Mouse (Mus musculus): Measurements from ENCODE around the gene 4921501E09Rik.

GRCm38 (mm10) chr17:33058791-33059190 lies 9.1 kb downstream of the 4921501E09Rik start:
- no peak for TF ChIP-seq CTCF (IDR thresholded peaks at IDR 0.05; ENCODE audit: low read depth, low read length)
- no peak for TF ChIP-seq POLR2A (IDR thresholded peaks at IDR 0.05; ENCODE audit: extremely low read depth, insufficient read depth, low read length)

Data from liver, adult 2 months (tissue).